Mouse (Mus musculus) embryonic facial prominence, embryonic 10.5 days (tissue): ENCODE data around the gene Mcf2l. TPM values are rescaled to one million over a fixed set of nuclear protein-coding genes. Genes with fewer than 3 reads are reported as not detected.

Experiments used
- DNase-seq: peaks from one replicate; pipeline ENCODE4 v3.0.0-alpha.2; 2017; ENCODE audit warnings: low spot score
- H3K27ac ChIP-seq: fragments of 300-500 bp; sonication (generic); replicated peaks from 2 replicates; pipeline ENCODE4 v1.5.1; 2016; ENCODE audit warnings: mild to moderate bottlenecking
- H3K27me3 ChIP-seq: fragments of 300-500 bp; sonication (generic); replicated peaks from 2 replicates; pipeline ENCODE4 v1.6.1; 2016; ENCODE audit warnings: low read depth, mild to moderate bottlenecking; ENCODE audit not compliant: poor library complexity, severe bottlenecking
- H3K36me3 ChIP-seq: fragments of 300-500 bp; sonication (generic); replicated peaks from 2 replicates; pipeline ENCODE4 v1.6.1; 2016; ENCODE audit warnings: mild to moderate bottlenecking, moderate library complexity
- H3K4me1 ChIP-seq: fragments of 300-500 bp; sonication (generic); 2 replicates; pipeline ENCODE4 v1.6.1; 2016
- H3K4me3 ChIP-seq: fragments of 300-500 bp; sonication (generic); 2 replicates; pipeline ENCODE4 v1.5.1; 2016; ENCODE audit warnings: mild to moderate bottlenecking, moderate library complexity
- H3K9me3 ChIP-seq: fragments of 300-500 bp; sonication (generic); 2 replicates; pipeline ENCODE4 v1.6.1; 2016; ENCODE audit warnings: mild to moderate bottlenecking
- WGBS: fragments of 180-500 bp; shearing (Covaris S2); methylation state at CpG from one replicate; pipeline ENCODE4 v1.1.7; 2016; 5-methylcytosine and 5-hydroxymethylcytosine counted together
- polyA plus RNA-seq: library from polyadenylated mRNA; unstranded; fragments of >200 nt; fragmentation: Nextera tagmentation; extraction: Ambion mirVana; gene quantifications from 2 replicates; pipeline ENCODE4 v1.2.1, GENCODE M21; 2016

The Mcf2l gene
- polyA plus RNA-seq, 1 experiment from 2014 or later = 17.4 TPM

- DNase-seq = peak; percentile 69
- H3K27ac ChIP-seq = peak overlapping the region; percentile 78
- WGBS = 6% methylated on average over 21 of the region's 21 CpGs
- peak overlapping the region; percentile 60 for H3K4me3 ChIP-seq
- no peaks in the 10 kb centered on the region for H3K27me3 ChIP-seq
- H3K9me3 ChIP-seq = no peaks in the 10 kb centered on the region
- H3K36me3 ChIP-seq = no peaks in the 10 kb centered on the region; the same call in 1 of the 2 replicates
- peaks cover 55% of the 10 kb centered on the region for H3K4me1 ChIP-seq
Observed at GRCm38 (mm10) chr8:12947604-12948573, 74.3 kb downstream of the Mcf2l start.

GRCm38 (mm10) chr8:12948574-12948961 lies 75.0 kb downstream of the Mcf2l start:
- Histone ChIP-seq H3K4me1 (peaks cover 57% of the 10 kb centered on the region), H3K27me3 (no peaks in the 10 kb centered on the region), H3K36me3 (no peaks in the 10 kb centered on the region; the same call in 1 of the 2 replicates), H3K4me3 (peak overlapping the region; percentile 60), H3K9me3 (no peaks in the 10 kb centered on the region), H3K27ac (peak overlapping the region; percentile 78)
- 16% methylated on average over 3 of the region's 3 CpGs for WGBS
- DNase-seq = peak; percentile 27

- Histone ChIP-seq H3K4me1 (peaks cover 74% of the 10 kb centered on the region), H3K4me3 (no peak overlapping the region), H3K27ac (no peak overlapping the region), H3K36me3 (peaks cover 10% of the 10 kb centered on the region; the same call in 1 of the 2 replicates), H3K9me3 (no peaks in the 10 kb centered on the region), H3K27me3 (no peaks in the 10 kb centered on the region)
- 73% methylated on average over 7 of the region's 7 CpGs for WGBS
- no peak for DNase-seq
Observed at GRCm38 (mm10) chr8:12951051-12951630, 77.5 kb downstream of the Mcf2l start.

GRCm38 (mm10) chr8:12952699-12953098 lies 79.1 kb downstream of the Mcf2l start:
- H3K27ac ChIP-seq = peak overlapping the region; percentile 51
- no peak overlapping the region for H3K4me3 ChIP-seq
- peaks cover 79% of the 10 kb centered on the region for H3K4me1 ChIP-seq
- H3K9me3 ChIP-seq = no peaks in the 10 kb centered on the region
- no peak for DNase-seq
- H3K27me3 ChIP-seq = no peaks in the 10 kb centered on the region
- 55% methylated on average over 6 of the region's 6 CpGs for WGBS
- H3K36me3 ChIP-seq = peaks cover 10% of the 10 kb centered on the region; the same call in 1 of the 2 replicates

- no peaks in the 10 kb centered on the region for H3K27me3 ChIP-seq
- no peak for DNase-seq
- peaks cover 10% of the 10 kb centered on the region; the same call in 1 of the 2 replicates for H3K36me3 ChIP-seq
- H3K4me3 ChIP-seq = no peak overlapping the region
- WGBS = 82% methylated on average over 8 of the region's 8 CpGs
- H3K27ac ChIP-seq = no peak overlapping the region
- H3K9me3 ChIP-seq = no peaks in the 10 kb centered on the region
- peaks cover 78% of the 10 kb centered on the region for H3K4me1 ChIP-seq
Observed at GRCm38 (mm10) chr8:12955362-12955879, 81.8 kb downstream of the Mcf2l start.

- no peak for DNase-seq
- peaks cover 10% of the 10 kb centered on the region; the same call in 1 of the 2 replicates for H3K36me3 ChIP-seq
- WGBS = 90% methylated on average over 4 of the region's 4 CpGs
Observed at GRCm38 (mm10) chr8:12955880-12956279, 82.3 kb downstream of the Mcf2l start.

GRCm38 (mm10) chr8:12956941-12957340 lies 83.3 kb downstream of the Mcf2l start:
- no peak overlapping the region for H3K4me3 ChIP-seq
- peak overlapping the region; percentile 48; the same call in 1 of the 2 replicates for H3K27ac ChIP-seq
- WGBS = 68% methylated on average over 5 of the region's 5 CpGs
- DNase-seq = peak; percentile 27
- no peaks in the 10 kb centered on the region for H3K27me3 ChIP-seq
- H3K9me3 ChIP-seq = no peaks in the 10 kb centered on the region
- H3K4me1 ChIP-seq = peaks cover 76% of the 10 kb centered on the region
- H3K36me3 ChIP-seq = peaks cover 10% of the 10 kb centered on the region; the same call in 1 of the 2 replicates

More at GRCm38 (mm10) chr8:12955880-12956279, 82.3 kb downstream of the Mcf2l start:
- H3K4me1 ChIP-seq = peaks cover 81% of the 10 kb centered on the region
- no peak overlapping the region for H3K4me3 ChIP-seq
- 0 out of 2 replicates have a peak overlapping the region, but pooled peaks have one; percentile 10 for H3K27ac ChIP-seq
- H3K9me3 ChIP-seq = no peaks in the 10 kb centered on the region
- H3K27me3 ChIP-seq = no peaks in the 10 kb centered on the region

- no peak overlapping the region for H3K4me3 ChIP-seq
- H3K27ac ChIP-seq = peak overlapping the region; percentile 48; the same call in 1 of the 2 replicates
- H3K4me1 ChIP-seq = peaks cover 79% of the 10 kb centered on the region
- 42% methylated on average over 6 of the region's 6 CpGs for WGBS
- H3K9me3 ChIP-seq = no peaks in the 10 kb centered on the region
- H3K36me3 ChIP-seq = peaks cover 10% of the 10 kb centered on the region; the same call in 1 of the 2 replicates
- no peak for DNase-seq
- H3K27me3 ChIP-seq = no peaks in the 10 kb centered on the region
Observed at GRCm38 (mm10) chr8:12957419-12957818, 83.8 kb downstream of the Mcf2l start.

GRCm38 (mm10) chr8:12960609-12961008 lies 87.0 kb downstream of the Mcf2l start:
- Histone ChIP-seq H3K4me3 (no peak overlapping the region), H3K27ac (no peak overlapping the region), H3K9me3 (no peaks in the 10 kb centered on the region), H3K27me3 (no peaks in the 10 kb centered on the region), H3K4me1 (peaks cover 62% of the 10 kb centered on the region), H3K36me3 (peaks cover 11% of the 10 kb centered on the region)
- 82% methylated on average over 2 of the region's 2 CpGs for WGBS
- DNase-seq = no peak

- Histone ChIP-seq H3K27me3 (no peaks in the 10 kb centered on the region), H3K9me3 (no peaks in the 10 kb centered on the region), H3K27ac (no peak overlapping the region; the same call in 1 of the 2 replicates), H3K4me3 (no peak overlapping the region), H3K4me1 (peaks cover 59% of the 10 kb centered on the region), H3K36me3 (peaks cover 17% of the 10 kb centered on the region)
- 65% methylated on average over 2 of the region's 2 CpGs for WGBS
- DNase-seq = no peak
Observed at GRCm38 (mm10) chr8:12961211-12961610, 87.6 kb downstream of the Mcf2l start.

GRCm38 (mm10) chr8:12961821-12962534 lies 88.4 kb downstream of the Mcf2l start:
- no peaks in the 10 kb centered on the region for H3K27me3 ChIP-seq
- peaks cover 51% of the 10 kb centered on the region for H3K4me1 ChIP-seq
- peaks cover 21% of the 10 kb centered on the region for H3K36me3 ChIP-seq
- 76% methylated on average over 8 of the region's 8 CpGs for WGBS
- 0 out of 2 replicates have a peak overlapping the region, but pooled peaks have one; percentile 36 for H3K27ac ChIP-seq
- H3K9me3 ChIP-seq = no peaks in the 10 kb centered on the region
- no peak for DNase-seq
- no peak overlapping the region for H3K4me3 ChIP-seq
